Mouse (Mus musculus) intestine, postnatal 0 days (tissue): ENCODE measurements around the gene A930002H24Rik. TPM values are rescaled to one million over a fixed set of nuclear protein-coding genes. Genes with fewer than 3 reads are reported as not detected.

Experiments
- ATAC-seq: fragments of 200-750 bp; cut with Nextera tagmentation; 2 replicates; pipeline ENCODE4 v1.8.0; 2017; ENCODE audit warnings: mild to moderate bottlenecking, moderate TSS enrichment, moderate library complexity
- H3K27ac ChIP-seq: fragments of 300-500 bp; sonication (generic); 2 replicates; pipeline ENCODE4 v1.5.1; 2014; ENCODE audit warnings: mild to moderate bottlenecking, low read depth, low read length, moderate library complexity
- H3K27me3 ChIP-seq: fragments of 300-500 bp; sonication (generic); replicated peaks from 2 replicates; pipeline ENCODE4 v1.6.1; 2014; ENCODE audit warnings: low read length, mixed read lengths; ENCODE audit not compliant: control insufficient read depth, insufficient read depth
- H3K36me3 ChIP-seq: fragments of 300-500 bp; sonication (generic); 2 replicates; pipeline ENCODE4 v1.6.1; 2014; ENCODE audit warnings: mild to moderate bottlenecking, moderate library complexity; ENCODE audit not compliant: control insufficient read depth, insufficient read depth
- H3K4me1 ChIP-seq: fragments of 300-500 bp; sonication (generic); replicated peaks from 2 replicates; pipeline ENCODE4 v1.6.1; 2014; ENCODE audit warnings: antibody characterized with exemption, low read length, mixed read lengths; ENCODE audit not compliant: control insufficient read depth, insufficient read depth
- H3K4me2 ChIP-seq: fragments of 300-500 bp; sonication (generic); replicated peaks from 2 replicates; pipeline ENCODE4 v1.6.1; 2014; ENCODE audit warnings: low read depth, mild to moderate bottlenecking, moderate library complexity
- H3K4me3 ChIP-seq: fragments of 300-500 bp; sonication (generic); 2 replicates; pipeline ENCODE4 v1.5.1; 2014; ENCODE audit warnings: low read depth, low read length
- H3K9ac ChIP-seq: fragments of 300-500 bp; sonication (generic); 2 replicates; pipeline ENCODE4 v1.6.1; 2014; ENCODE audit warnings: mild to moderate bottlenecking, low read depth, low read length
- H3K9me3 ChIP-seq: fragments of 300-500 bp; sonication (generic); 2 replicates; pipeline ENCODE4 v1.6.1; 2016; ENCODE audit warnings: mixed run types; ENCODE audit not compliant: control insufficient read depth
- CTCF ChIP-seq: sonication (generic); IDR thresholded peaks from 2 replicates; pipeline ENCODE4 v1.5.1; 2016; ENCODE audit warnings: low read depth, mild to moderate bottlenecking, control low read depth, antibody characterized with exemption, moderate library complexity
- WGBS: fragments of 180-500 bp; shearing (Covaris S2); extraction: QIAGEN DNeasy Blood & Tissue Kit; methylation state at CpG from one replicate; pipeline ENCODE4 v1.1.7; 2014; 5-methylcytosine and 5-hydroxymethylcytosine counted together
- polyA plus RNA-seq: library from polyadenylated mRNA; unstranded; fragments of >200 nt; fragmentation: Nextera tagmentation; extraction: Ambion mirVana; gene quantifications from 2 replicates; pipeline ENCODE4 v1.2.1, GENCODE M21; 2015

The A930002H24Rik gene
- polyA plus RNA-seq, 1 experiment from 2014 or later: 2.6 TPM

GRCm38 (mm10) chr17:63839636-63840269 is 23.8 kb downstream of the A930002H24Rik start:
- Histone ChIP-seq H3K27ac (no peak overlapping the region), H3K4me3 (no peak overlapping the region), H3K27me3 (no peaks in the 10 kb centered on the region), H3K4me1 (no peaks in the 10 kb centered on the region), H3K9me3 (0 out of 2 replicates have a peak, but pooled peaks cover 4% of the 10 kb centered on the region), H3K9ac (no peak overlapping the region), H3K36me3 (no peaks in the 10 kb centered on the region), H3K4me2 (no peak overlapping the region)
- ATAC-seq: no peak
- TF ChIP-seq CTCF: peak; percentile 24; the same call in 1 of the 2 replicates
- WGBS: 99% methylated on average over 3 of the region's 3 CpGs

- Histone ChIP-seq H3K36me3 (no peaks in the 10 kb centered on the region), H3K27ac (no peak overlapping the region), H3K9me3 (0 out of 2 replicates have a peak, but pooled peaks cover 4% of the 10 kb centered on the region), H3K4me3 (no peak overlapping the region), H3K4me2 (no peak overlapping the region), H3K9ac (no peak overlapping the region), H3K4me1 (no peaks in the 10 kb centered on the region), H3K27me3 (no peaks in the 10 kb centered on the region)
- WGBS: 83% methylated on average over 8 of the region's 8 CpGs
- no peak for ATAC-seq
- TF ChIP-seq CTCF: no peak
Observed at GRCm38 (mm10) chr17:63838144-63838543, 25.4 kb downstream of the A930002H24Rik start.

- no peaks in the 10 kb centered on the region for H3K36me3 ChIP-seq
- TF ChIP-seq CTCF: no peak
- no peaks in the 10 kb centered on the region for H3K4me1 ChIP-seq
- WGBS: 82% methylated on average over 8 of the region's 8 CpGs
- no peak overlapping the region for H3K4me3 ChIP-seq
- no peak for ATAC-seq
- H3K9ac ChIP-seq: no peak overlapping the region
- no peaks in the 10 kb centered on the region for H3K27me3 ChIP-seq
- H3K27ac ChIP-seq: no peak overlapping the region
- 0 out of 2 replicates have a peak, but pooled peaks cover 4% of the 10 kb centered on the region for H3K9me3 ChIP-seq
- H3K4me2 ChIP-seq: no peak overlapping the region
Observed at GRCm38 (mm10) chr17:63836641-63837040, 26.9 kb downstream of the A930002H24Rik start.

DNA sequence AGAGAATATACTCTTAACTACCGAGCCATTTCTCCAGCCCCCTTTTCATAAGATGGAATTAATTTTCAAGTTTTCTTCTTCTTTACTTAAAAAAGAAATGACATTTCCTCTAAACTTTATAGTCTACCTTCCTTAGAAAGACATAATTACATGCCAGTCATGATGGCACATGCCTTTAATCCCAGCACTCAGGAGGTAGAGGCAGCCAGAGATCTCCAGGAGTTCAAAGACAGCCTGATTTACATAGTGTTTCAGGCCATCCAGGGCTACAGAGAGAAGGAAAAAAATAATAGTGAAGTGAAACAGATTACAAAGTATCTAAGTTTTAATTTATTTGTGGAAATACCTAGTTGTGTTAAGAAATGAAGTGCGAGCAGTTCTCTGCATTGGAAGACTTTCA is 27.4 kb downstream of the A930002H24Rik start:
- Histone ChIP-seq H3K4me1 (no peaks in the 10 kb centered on the region), H3K36me3 (no peaks in the 10 kb centered on the region), H3K4me2 (no peak overlapping the region), H3K27me3 (no peaks in the 10 kb centered on the region), H3K9ac (no peak overlapping the region), H3K4me3 (no peak overlapping the region), H3K27ac (no peak overlapping the region), H3K9me3 (0 out of 2 replicates have a peak, but pooled peaks cover 4% of the 10 kb centered on the region)
- ATAC-seq: no peak
- 86% methylated on average over 2 of the region's 2 CpGs for WGBS
- TF ChIP-seq CTCF: no peak

DNA sequence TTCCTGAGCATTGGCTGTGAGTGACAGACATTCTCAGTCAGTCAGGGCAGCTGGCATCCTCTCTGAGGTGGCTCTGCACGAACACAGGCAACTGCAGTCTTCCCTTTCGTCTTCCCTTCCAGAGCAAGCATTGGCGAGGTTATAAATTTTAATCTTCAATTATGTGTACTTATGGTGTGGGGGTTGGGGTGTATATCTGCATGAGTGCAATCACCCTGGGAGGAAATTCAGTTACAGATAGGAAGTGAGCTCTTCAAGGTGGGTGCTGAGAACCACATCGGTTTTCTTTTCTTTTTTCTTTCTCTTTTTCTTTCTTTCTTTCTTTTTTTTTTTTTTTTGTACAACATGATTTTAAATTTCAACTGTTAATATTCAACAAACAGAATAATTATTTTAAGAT is 32.0 kb downstream of the A930002H24Rik start:
- TF ChIP-seq CTCF: no peak
- Histone ChIP-seq H3K9me3 (no peaks in the 10 kb centered on the region), H3K9ac (no peak overlapping the region), H3K27me3 (no peaks in the 10 kb centered on the region), H3K4me3 (no peak overlapping the region), H3K4me1 (no peaks in the 10 kb centered on the region), H3K36me3 (no peaks in the 10 kb centered on the region), H3K27ac (no peak overlapping the region), H3K4me2 (no peak overlapping the region)
- no peak for ATAC-seq
- WGBS: 40% methylated on average over 4 of the region's 4 CpGs

- no peaks in the 10 kb centered on the region for H3K4me1 ChIP-seq
- H3K36me3 ChIP-seq: no peaks in the 10 kb centered on the region
- H3K27ac ChIP-seq: no peak overlapping the region
- no peak overlapping the region for H3K4me3 ChIP-seq
- H3K9ac ChIP-seq: no peak overlapping the region
- H3K9me3 ChIP-seq: no peaks in the 10 kb centered on the region
- ATAC-seq: no peak
- WGBS: 33% methylated on average over 5 of the region's 5 CpGs
- H3K4me2 ChIP-seq: no peak overlapping the region
- TF ChIP-seq CTCF: no peak
- H3K27me3 ChIP-seq: no peaks in the 10 kb centered on the region
Observed at GRCm38 (mm10) chr17:63828561-63829332, 34.8 kb downstream of the A930002H24Rik start.
